Mouse (Mus musculus) spleen, postnatal 4 days (tissue): Measurements from ENCODE around the gene Celf1.
"Not testable (repeated sequence)": the region's sequence is repeated elsewhere in the genome, so short reads cannot be mapped to it uniquely, and the experiment has no call there.

ENCODE experiments used
- DNase-seq, 2 experiments: peaks; one replicate each; pipeline ENCODE4 v3.0.0; 2022; ENCODE audit warnings: low spot score in 2 of 2

Gene Celf1

GRCm38 (mm10) chr2:91022266-91022665, 82.1 kb downstream of the Celf1 start:
- not testable (repeated sequence) for DNase-seq

GRCm38 (mm10) chr2:91023131-91023530, 82.9 kb downstream of the Celf1 start:
- DNase-seq, result no peak

- DNase-seq, result no peak
Observed at GRCm38 (mm10) chr2:91023956-91024355, 83.8 kb downstream of the Celf1 start.

GRCm38 (mm10) chr2:91025081-91025516, 84.9 kb downstream of the Celf1 start:
- DNase-seq, result no peak

GRCm38 (mm10) chr2:91026491-91026890, 86.3 kb downstream of the Celf1 start:
- no peak for DNase-seq

GRCm38 (mm10) chr2:91027391-91028214, 87.4 kb downstream of the Celf1 start:
- DNase-seq, result no peak

GRCm38 (mm10) chr2:91031216-91031615, 91.0 kb downstream of the Celf1 start:
- DNase-seq, result no peak

- DNase-seq, result no peak
Observed at GRCm38 (mm10) chr2:91033000-91033399, 92.8 kb downstream of the Celf1 start.

GRCm38 (mm10) chr2:91035385-91035784, 95.2 kb downstream of the Celf1 start, which contains the start of gene Rapsn:
Gene Rapsn (plus strand): TSS chr2:91035620.
- DNase-seq, result no peak

GRCm38 (mm10) chr2:91041786-91042185, 101.6 kb downstream of the Celf1 start:
- DNase-seq, result no peak

GRCm38 (mm10) chr2:91042651-91043398, 102.6 kb downstream of the Celf1 start:
- DNase-seq, result no peak

GRCm38 (mm10) chr2:91044727-91045126, 104.5 kb downstream of the Celf1 start:
- DNase-seq, result no peak

- not testable (repeated sequence) for DNase-seq
Observed at GRCm38 (mm10) chr2:91045805-91046204, 105.6 kb downstream of the Celf1 start.

GRCm38 (mm10) chr2:91047359-91047758, 107.2 kb downstream of the Celf1 start:
- DNase-seq, result no peak

- DNase-seq, result no peak
Observed at GRCm38 (mm10) chr2:91051917-91052316, 111.7 kb downstream of the Celf1 start.

GRCm38 (mm10) chr2:91052752-91053151, 112.6 kb downstream of the Celf1 start:
- no peak for DNase-seq

GRCm38 (mm10) chr2:91053181-91053933, 113.2 kb downstream of the Celf1 start:
- DNase-seq, result no peak

GRCm38 (mm10) chr2:91053934-91054382, 113.8 kb downstream of the Celf1 start, which contains the start of gene Psmc3:
Gene Psmc3 (plus strand): TSS chr2:91054009.
- peak; percentile 97 to 98 for DNase-seq

GRCm38 (mm10) chr2:91058435-91058834, 118.3 kb downstream of the Celf1 start:
- DNase-seq, result no peak

GRCm38 (mm10) chr2:91059376-91059775, 119.2 kb downstream of the Celf1 start:
- no peak for DNase-seq

- peak in 1 of 2 experiments; percentile 66 for DNase-seq
Observed at GRCm38 (mm10) chr2:91060544-91061355, 120.6 kb downstream of the Celf1 start.
